Mouse (Mus musculus): ENCODE results near the gene Stoml1. TPM values are rescaled to one million over a fixed set of nuclear protein-coding genes. Genes with fewer than 3 reads are reported as not detected.
A peak's percentile ranks its signal among the peaks of the same experiment; 100 is the strongest.

Stoml1 gene
- polyA plus RNA-seq, 1 experiment from 2014 or later: 30.3 TPM

DNA sequence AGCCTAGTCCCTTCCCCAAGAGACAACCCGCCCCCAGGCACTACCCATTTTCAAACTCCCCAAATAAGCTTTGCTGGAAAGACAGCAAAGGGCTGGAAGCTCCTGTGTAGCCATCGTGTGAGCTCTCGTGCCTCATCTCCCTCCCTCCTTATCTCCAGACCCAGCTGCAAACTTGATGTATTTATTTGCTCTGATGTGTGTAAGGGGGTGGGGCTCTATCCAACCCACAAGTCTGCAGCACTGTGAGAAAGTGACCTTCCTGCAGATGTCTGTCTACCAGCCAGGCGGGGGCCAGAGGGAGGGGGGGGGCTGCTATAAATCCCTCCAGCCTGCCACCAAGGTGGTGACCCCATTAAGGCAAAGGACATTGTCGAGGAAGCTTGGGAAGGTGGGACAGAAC is 39.1 kb upstream of the Stoml1 start:
- Histone ChIP-seq H3K27me3 (ENCODE audit: control insufficient read depth, insufficient read depth, low read length) (no peaks in the 10 kb centered on the region), H3K27ac (ENCODE audit: low read length) (no peak overlapping the region), H3K36me3 (ENCODE audit: control insufficient read depth, insufficient read depth, low read length) (no peaks in the 10 kb centered on the region), H3K4me1 (ENCODE audit: control insufficient read depth, insufficient read depth, low read length) (no peaks in the 10 kb centered on the region; the same call in 1 of the 2 replicates), H3K9me3 (ENCODE audit: control insufficient read depth, low read depth, low read length) (no peaks in the 10 kb centered on the region), H3K4me2 (replicated peaks; ENCODE audit: low read depth, low read length) (no peak overlapping the region), H3K4me3 (ENCODE audit: low read depth, low read length) (no peak overlapping the region), H3K9ac (replicated peaks; ENCODE audit: low read depth, low read length) (no peak overlapping the region)
- peak; percentile 72; the same call in 1 of the 2 replicates for ATAC-seq (ENCODE audit: insufficient number of reproducible peaks, insufficient read depth, low FRiP score, low read depth)
- 12% methylated on average over 5 of the region's 5 CpGs for WGBS

DNA sequence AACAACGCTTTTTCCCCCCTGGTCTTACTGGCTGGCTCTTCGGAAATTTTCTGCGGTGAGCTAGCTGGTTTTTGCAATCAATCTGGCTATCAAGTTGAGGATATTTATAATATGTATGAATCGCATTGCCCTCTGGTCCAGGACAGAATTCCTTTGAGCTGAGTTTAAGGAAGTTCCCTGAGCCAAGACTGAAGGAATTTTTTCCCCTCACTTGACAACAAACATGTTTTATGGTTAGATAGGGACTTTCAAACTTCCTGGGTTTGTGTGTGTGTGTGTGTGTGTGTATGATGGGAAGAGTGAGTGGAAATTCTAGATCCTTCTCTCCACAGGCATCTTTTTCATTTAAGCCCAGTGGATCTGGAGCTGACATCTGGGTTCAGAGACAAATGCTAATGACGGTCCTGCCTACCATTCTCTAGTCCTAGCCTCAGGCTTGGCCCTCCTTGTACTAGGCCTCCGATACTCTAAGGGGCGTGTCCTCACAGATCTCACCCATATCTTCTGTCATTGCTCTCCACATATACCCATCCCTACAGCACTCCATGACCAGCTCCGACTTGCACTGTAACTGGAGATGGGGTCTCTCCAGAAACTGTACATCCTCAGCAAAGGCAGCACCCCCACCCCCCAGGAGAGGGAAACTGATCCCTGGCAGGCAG is 38.3 kb upstream of the Stoml1 start:
- Histone ChIP-seq H3K9me3 (ENCODE audit: control insufficient read depth, low read depth, low read length) (no peaks in the 10 kb centered on the region), H3K27me3 (ENCODE audit: control insufficient read depth, insufficient read depth, low read length) (no peaks in the 10 kb centered on the region), H3K4me3 (ENCODE audit: low read depth, low read length) (no peak overlapping the region), H3K4me2 (replicated peaks; ENCODE audit: low read depth, low read length) (no peak overlapping the region), H3K36me3 (ENCODE audit: control insufficient read depth, insufficient read depth, low read length) (peaks cover 1% of the 10 kb centered on the region; the same call in 1 of the 2 replicates), H3K4me1 (ENCODE audit: control insufficient read depth, insufficient read depth, low read length) (no peaks in the 10 kb centered on the region; the same call in 1 of the 2 replicates), H3K27ac (ENCODE audit: low read length) (no peak overlapping the region), H3K9ac (replicated peaks; ENCODE audit: low read depth, low read length) (no peak overlapping the region)
- no peak for ATAC-seq (ENCODE audit: insufficient number of reproducible peaks, insufficient read depth, low FRiP score, low read depth)
- WGBS: 35% methylated on average over 8 of the region's 8 CpGs

DNA sequence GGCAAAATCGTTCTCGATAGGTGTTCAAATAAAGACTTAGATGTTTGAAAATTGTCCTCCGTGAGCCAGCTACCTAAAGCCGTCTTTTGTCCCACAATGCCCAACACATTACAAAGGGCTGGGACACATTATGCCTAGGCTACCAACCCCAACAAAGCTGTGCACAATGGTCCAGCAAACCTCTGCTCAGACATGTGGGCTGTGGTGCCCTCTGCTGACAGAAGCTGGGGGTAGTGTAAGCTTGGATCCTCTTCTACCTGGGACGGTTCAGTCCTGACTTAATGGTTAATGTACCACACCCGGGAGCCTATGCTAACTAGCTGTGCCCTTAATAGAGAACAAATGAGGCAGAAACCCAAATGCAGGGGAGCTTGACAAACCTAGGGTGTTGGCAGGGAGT is 36.6 kb upstream of the Stoml1 start:
- Histone ChIP-seq H3K9me3 (ENCODE audit: control insufficient read depth, low read depth, low read length) (no peaks in the 10 kb centered on the region), H3K4me3 (ENCODE audit: low read depth, low read length) (no peak overlapping the region), H3K27ac (ENCODE audit: low read length) (no peak overlapping the region), H3K27me3 (ENCODE audit: control insufficient read depth, insufficient read depth, low read length) (no peaks in the 10 kb centered on the region), H3K9ac (replicated peaks; ENCODE audit: low read depth, low read length) (no peak overlapping the region), H3K4me2 (replicated peaks; ENCODE audit: low read depth, low read length) (no peak overlapping the region), H3K36me3 (ENCODE audit: control insufficient read depth, insufficient read depth, low read length) (peaks cover 8% of the 10 kb centered on the region; the same call in 1 of the 2 replicates), H3K4me1 (ENCODE audit: control insufficient read depth, insufficient read depth, low read length) (no peaks in the 10 kb centered on the region; the same call in 1 of the 2 replicates)
- 0 out of 2 replicates have a peak, but pooled peaks have one; percentile 39 for ATAC-seq (ENCODE audit: insufficient number of reproducible peaks, insufficient read depth, low FRiP score, low read depth)
- WGBS: 54% methylated on average over 6 of the region's 6 CpGs

DNA sequence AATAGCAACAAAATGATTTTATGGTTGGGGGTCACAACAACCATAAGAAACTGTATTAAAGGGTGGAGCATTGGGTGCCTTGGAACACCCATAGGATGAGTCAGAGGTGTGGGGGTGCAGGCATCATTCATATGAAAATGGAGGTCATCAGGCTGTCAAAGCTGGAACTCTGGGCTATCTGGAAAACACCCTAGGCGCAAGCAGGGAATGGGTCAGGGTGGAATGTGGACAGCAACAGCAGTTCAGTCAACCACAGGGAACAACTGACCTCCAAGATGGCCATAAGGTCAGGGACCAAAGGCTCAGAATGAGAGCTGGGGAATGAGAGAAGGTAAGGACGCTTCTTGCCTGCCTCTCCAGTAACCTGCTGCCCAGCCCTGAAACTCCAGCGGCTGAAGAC is 34.4 kb upstream of the Stoml1 start:
- H3K4me3 ChIP-seq (ENCODE audit: low read depth, low read length): no peak overlapping the region
- no peak overlapping the region for H3K4me2 ChIP-seq (replicated peaks; ENCODE audit: low read depth, low read length)
- H3K9ac ChIP-seq (replicated peaks; ENCODE audit: low read depth, low read length): no peak overlapping the region
- no peaks in the 10 kb centered on the region for H3K9me3 ChIP-seq (ENCODE audit: control insufficient read depth, low read depth, low read length)
- H3K4me1 ChIP-seq (ENCODE audit: control insufficient read depth, insufficient read depth, low read length): no peaks in the 10 kb centered on the region; the same call in 1 of the 2 replicates
- ATAC-seq (ENCODE audit: insufficient number of reproducible peaks, insufficient read depth, low FRiP score, low read depth): no peak
- H3K27me3 ChIP-seq (ENCODE audit: control insufficient read depth, insufficient read depth, low read length): no peaks in the 10 kb centered on the region
- peaks cover 15% of the 10 kb centered on the region; the same call in 1 of the 2 replicates for H3K36me3 ChIP-seq (ENCODE audit: control insufficient read depth, insufficient read depth, low read length)
- WGBS: 92% methylated on average over 3 of the region's 3 CpGs
- H3K27ac ChIP-seq (ENCODE audit: low read length): no peak overlapping the region

DNA sequence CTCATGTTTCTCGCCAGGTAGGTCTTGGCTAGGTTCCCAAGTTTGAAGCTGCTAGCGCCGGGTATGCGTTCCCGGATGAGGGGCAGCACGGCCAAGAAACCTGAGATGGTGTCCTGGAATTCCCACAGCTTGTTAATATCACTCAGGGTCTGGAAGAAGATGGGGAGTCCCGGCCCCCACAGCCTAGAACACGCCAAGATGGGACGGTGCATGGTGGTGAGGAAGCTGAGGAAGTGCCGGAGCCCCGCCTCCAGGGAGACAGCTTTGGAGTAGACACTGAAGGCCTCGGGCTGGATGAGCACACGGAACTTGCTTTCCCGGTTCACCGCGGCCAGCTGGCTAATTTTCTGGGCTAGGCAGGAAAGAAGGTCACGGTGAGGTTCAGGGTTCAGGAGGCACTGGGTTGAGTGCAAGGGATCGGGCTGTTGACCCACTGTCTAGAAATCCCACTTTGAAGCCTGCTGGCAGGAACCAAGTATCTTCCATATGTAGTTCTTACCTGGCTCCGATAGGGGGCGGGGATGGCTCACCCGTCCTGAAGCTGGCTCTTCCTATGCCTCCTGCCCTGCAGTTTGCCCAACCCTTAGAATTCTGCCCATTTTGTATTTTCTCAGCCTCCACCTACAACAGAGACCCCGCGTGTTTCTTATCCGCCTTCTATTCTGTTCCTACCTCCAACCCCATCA is 32.6 kb upstream of the Stoml1 start:
- ATAC-seq (ENCODE audit: insufficient number of reproducible peaks, insufficient read depth, low FRiP score, low read depth): no peak
- no peaks in the 10 kb centered on the region for H3K27me3 ChIP-seq (ENCODE audit: control insufficient read depth, insufficient read depth, low read length)
- 67% methylated on average over 24 of the region's 24 CpGs for WGBS
- peaks cover 15% of the 10 kb centered on the region; the same call in 1 of the 2 replicates for H3K36me3 ChIP-seq (ENCODE audit: control insufficient read depth, insufficient read depth, low read length)
- no peak overlapping the region for H3K4me3 ChIP-seq (ENCODE audit: low read depth, low read length)
- H3K9me3 ChIP-seq (ENCODE audit: control insufficient read depth, low read depth, low read length): no peaks in the 10 kb centered on the region
- H3K4me1 ChIP-seq (ENCODE audit: control insufficient read depth, insufficient read depth, low read length): no peaks in the 10 kb centered on the region
- H3K9ac ChIP-seq (replicated peaks; ENCODE audit: low read depth, low read length): no peak overlapping the region
- no peak overlapping the region for H3K27ac ChIP-seq (ENCODE audit: low read length)
- H3K4me2 ChIP-seq (replicated peaks; ENCODE audit: low read depth, low read length): no peak overlapping the region

DNA sequence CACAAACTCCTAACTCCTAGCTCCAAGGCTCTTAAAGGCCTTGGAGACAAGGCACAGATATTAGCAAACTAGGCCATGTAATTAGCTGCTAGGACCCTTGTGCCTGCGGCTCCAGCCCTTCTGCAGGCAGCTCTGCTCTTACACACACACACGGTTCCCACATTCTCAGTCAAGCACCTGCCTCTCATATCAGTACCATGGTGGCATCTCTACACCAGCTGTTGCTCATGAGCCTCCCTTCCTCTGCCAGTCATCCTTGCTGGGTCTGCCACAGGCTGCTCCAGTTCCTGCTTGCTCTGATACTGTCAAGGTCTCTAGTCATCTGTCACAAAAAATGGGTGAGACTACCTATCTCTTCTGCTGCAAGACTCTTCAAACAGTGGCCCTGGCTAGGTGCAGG is 28.6 kb upstream of the Stoml1 start:
- no peak overlapping the region for H3K4me2 ChIP-seq (replicated peaks; ENCODE audit: low read depth, low read length)
- H3K4me1 ChIP-seq (ENCODE audit: control insufficient read depth, insufficient read depth, low read length): no peaks in the 10 kb centered on the region
- no peaks in the 10 kb centered on the region for H3K9me3 ChIP-seq (ENCODE audit: control insufficient read depth, low read depth, low read length)
- no peak overlapping the region for H3K27ac ChIP-seq (ENCODE audit: low read length)
- ATAC-seq (ENCODE audit: insufficient number of reproducible peaks, insufficient read depth, low FRiP score, low read depth): no peak
- WGBS: 97% methylated on average over 2 of the region's 2 CpGs
- H3K27me3 ChIP-seq (ENCODE audit: control insufficient read depth, insufficient read depth, low read length): no peaks in the 10 kb centered on the region
- no peak overlapping the region for H3K4me3 ChIP-seq (ENCODE audit: low read depth, low read length)
- H3K9ac ChIP-seq (replicated peaks; ENCODE audit: low read depth, low read length): no peak overlapping the region
- peaks cover 22% of the 10 kb centered on the region for H3K36me3 ChIP-seq (ENCODE audit: control insufficient read depth, insufficient read depth, low read length)

DNA sequence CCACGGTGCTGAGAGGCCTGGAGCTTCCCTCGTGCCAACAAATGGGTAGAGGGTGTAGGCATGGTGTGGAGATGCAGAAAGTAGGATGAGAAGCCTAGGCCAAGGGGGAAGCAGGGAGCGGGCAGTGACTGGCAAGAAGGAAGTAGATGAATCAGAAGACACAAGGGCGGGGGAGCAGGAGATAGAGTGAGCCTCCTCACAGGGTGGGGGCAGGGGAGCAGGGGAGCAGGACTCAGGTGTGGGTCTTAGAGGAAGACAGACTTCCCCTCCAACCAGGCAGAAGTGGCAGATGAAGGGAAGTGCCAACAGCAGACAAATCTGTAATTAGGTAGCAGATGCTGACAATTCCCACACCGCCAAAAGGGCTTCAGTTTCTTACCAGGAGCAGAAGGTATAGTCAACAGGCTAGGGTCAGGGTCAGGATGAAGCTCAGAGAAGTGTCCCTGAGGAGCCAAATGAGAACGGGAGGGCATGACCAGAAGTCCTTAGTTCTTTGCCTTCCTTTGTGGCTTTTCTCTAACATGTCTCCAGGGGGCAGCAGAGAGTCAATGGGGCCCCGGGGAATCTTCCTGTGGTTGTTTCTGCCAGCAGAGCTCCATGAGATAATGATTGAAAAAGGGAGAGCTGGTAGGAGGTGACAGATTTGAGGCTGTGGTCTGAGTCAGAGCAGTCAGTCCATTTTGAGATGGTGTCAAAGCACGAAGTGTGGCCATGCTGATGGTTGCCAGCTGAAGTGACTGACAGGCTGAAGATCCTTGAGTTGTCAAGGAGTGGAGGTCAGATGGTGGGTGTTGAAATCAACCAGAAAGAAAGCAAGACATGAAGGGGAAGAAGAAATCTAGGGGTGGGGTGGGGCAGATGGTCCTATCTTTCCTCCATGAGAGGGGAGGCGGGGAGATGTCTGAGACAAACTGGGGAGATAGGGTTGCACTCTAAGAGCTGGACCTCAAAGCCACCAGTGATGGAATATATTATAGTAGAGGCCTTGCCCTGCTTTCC is 26.8 kb upstream of the Stoml1 start:
- WGBS: 64% methylated on average over 9 of the region's 9 CpGs
- Histone ChIP-seq H3K9me3 (ENCODE audit: control insufficient read depth, low read depth, low read length) (no peaks in the 10 kb centered on the region), H3K36me3 (ENCODE audit: control insufficient read depth, insufficient read depth, low read length) (peaks cover 31% of the 10 kb centered on the region), H3K4me3 (ENCODE audit: low read depth, low read length) (no peak overlapping the region), H3K27me3 (ENCODE audit: control insufficient read depth, insufficient read depth, low read length) (no peaks in the 10 kb centered on the region), H3K27ac (ENCODE audit: low read length) (no peak overlapping the region), H3K9ac (replicated peaks; ENCODE audit: low read depth, low read length) (no peak overlapping the region), H3K4me1 (ENCODE audit: control insufficient read depth, insufficient read depth, low read length) (no peaks in the 10 kb centered on the region), H3K4me2 (replicated peaks; ENCODE audit: low read depth, low read length) (no peak overlapping the region)
- peak; percentile 37 for ATAC-seq (ENCODE audit: insufficient number of reproducible peaks, insufficient read depth, low FRiP score, low read depth)

Measured in stomach, embryonic 14.5 days (tissue).